Mouse (Mus musculus) CD8-positive naive resting alpha-beta T cell, adult 2 months (primary cell): ENCODE measurements around the gene Ncam2.

ENCODE experiments used
- DNase-seq, 2 experiments: peaks; one replicate each; pipeline ENCODE4 v3.0.0; 2022; ENCODE audit warnings: low read depth in 2 of 2, low spot score in 2 of 2

The Ncam2 gene

GRCm38 (mm10) chr16:81587565-81588107 lies 387.1 kb downstream of the Ncam2 start:
- DNase-seq: no peak

DNA sequence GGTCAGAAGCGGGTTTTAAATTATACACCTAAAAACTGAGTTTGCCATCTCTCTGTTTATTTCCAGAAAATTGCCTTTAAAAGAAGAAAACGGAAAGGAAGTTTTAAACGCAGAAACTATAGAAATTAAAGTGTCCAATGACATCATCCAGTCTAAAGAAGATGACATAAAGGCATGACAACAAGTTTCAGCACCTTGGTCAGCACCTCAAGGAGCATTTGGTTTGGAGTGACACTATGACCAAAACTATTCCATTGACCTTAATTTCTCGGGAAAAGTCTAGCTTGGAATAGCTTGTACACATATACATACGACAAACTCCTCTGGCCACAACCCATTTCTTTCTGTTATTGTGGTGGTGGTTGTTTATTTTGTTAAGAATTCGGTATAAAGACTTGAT lies 422.8 kb downstream of the Ncam2 start:
- DNase-seq: no peak

- no peak for DNase-seq
These were observed 423.3 kb downstream of the Ncam2 start for GRCm38 (mm10) chr16:81623776-81624175.

DNA sequence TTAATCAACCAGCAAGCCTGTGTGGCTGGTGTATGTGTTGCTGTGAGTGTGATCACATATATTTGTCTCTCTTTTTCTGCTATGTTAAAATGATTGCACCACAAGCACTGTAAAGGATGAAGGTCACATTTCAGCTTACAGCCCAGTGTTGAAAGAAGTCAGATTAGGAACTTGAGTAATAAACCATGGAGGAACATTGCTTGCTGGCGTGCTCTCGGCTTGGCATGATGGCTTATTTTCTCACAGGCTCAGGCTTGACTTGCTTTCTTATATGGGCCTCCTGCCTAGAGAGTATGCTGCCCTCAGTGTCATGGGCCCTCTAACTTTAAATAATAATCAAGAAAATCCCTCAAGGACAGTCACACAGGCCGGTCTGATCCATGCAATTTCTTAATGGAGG lies 449.8 kb downstream of the Ncam2 start:
- DNase-seq: no peak

GRCm38 (mm10) chr16:81651550-81651949 lies 451.1 kb downstream of the Ncam2 start:
- no peak for DNase-seq

- no peak for DNase-seq
These were observed 456.1 kb downstream of the Ncam2 start for GRCm38 (mm10) chr16:81656550-81656949.

DNA sequence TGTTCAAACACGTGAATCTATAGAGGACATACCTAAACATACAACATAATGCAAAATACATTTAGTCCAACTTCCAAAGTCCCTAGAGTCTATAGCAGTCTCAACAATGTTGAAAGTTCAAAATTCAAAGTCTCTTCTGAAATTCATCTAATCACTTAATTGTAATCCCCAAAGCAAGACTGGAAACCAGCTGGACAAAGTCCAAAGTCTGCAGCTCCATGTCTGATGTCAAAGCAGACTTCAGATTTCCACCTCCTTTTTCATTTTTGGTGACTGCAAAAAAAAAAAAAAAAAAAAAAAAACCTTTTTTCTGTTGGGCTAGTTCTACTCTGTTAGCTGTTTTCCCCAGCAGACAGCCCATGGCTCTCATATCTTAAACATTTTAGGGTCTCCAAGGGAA lies 473.4 kb downstream of the Ncam2 start:
- DNase-seq: no peak

GRCm38 (mm10) chr16:81675546-81675945 lies 475.0 kb downstream of the Ncam2 start:
- DNase-seq: no peak
